Mouse (Mus musculus) CH12.LX (cell line): Measurements from ENCODE around the gene Fam178b. TPM values are rescaled to one million over a fixed set of nuclear protein-coding genes. Genes with fewer than 3 reads are reported as not detected.
A peak's percentile ranks its signal among the peaks of the same experiment; 100 is the strongest.

Source experiments
- DNase-seq: peaks from one replicate; pipeline ENCODE4 v3.0.0-alpha.2; 2013; ENCODE audit errors: extremely low read depth
- H3K27ac ChIP-seq: 2 replicates; pipeline ENCODE4 v1.5.1; 2012; ENCODE audit warnings: low read depth, mild to moderate bottlenecking, control low read depth, moderate library complexity; ENCODE audit not compliant: insufficient read depth
- H3K27me3 ChIP-seq: replicated peaks from 2 replicates; pipeline ENCODE3; 2012; ENCODE audit warnings: inconsistent platforms
- H3K36me3 ChIP-seq, 2 experiments: replicated peaks in 1 of 2; 2 replicates each; pipeline versions ENCODE3 to v1.6.1; 2012; ENCODE audit warnings: inconsistent platforms in 1 of 2, low read length in 1 of 2, mild to moderate bottlenecking in 1 of 2, mixed read lengths in 1 of 2, moderate library complexity in 1 of 2; ENCODE audit not compliant: control insufficient read depth in 1 of 2, insufficient read depth in 1 of 2
- H3K4me1 ChIP-seq, 2 experiments: 2 replicates each; pipeline ENCODE4 v1.6.1; 2012; ENCODE audit warnings: inconsistent platforms in 1 of 2, moderate library complexity in 1 of 2; ENCODE audit not compliant: insufficient read depth in 2 of 2, control insufficient read depth in 1 of 2
- H3K4me2 ChIP-seq: 2 replicates; pipeline ENCODE4 v1.6.1; 2012; ENCODE audit warnings: low read depth, mild to moderate bottlenecking, control low read depth; ENCODE audit not compliant: poor library complexity, insufficient read depth, severe bottlenecking
- H3K4me3 ChIP-seq, 3 experiments: fragments of 150-350 bp in 1 of 3; sonication (generic) in 1 of 3; replicated peaks in 1 of 3; 2 replicates each; pipeline versions ENCODE3 to v1.5.1; 2011 to 2012; ENCODE audit warnings: low read depth in 2 of 3, low read length in 2 of 3, mild to moderate bottlenecking in 2 of 3, moderate library complexity in 2 of 3, control low read depth in 1 of 3, improper control_type of control experiment in 1 of 3, inconsistent platforms in 1 of 3, mixed read lengths in 1 of 3; ENCODE audit not compliant: poor library complexity in 1 of 3
- H3K79me2 ChIP-seq: replicated peaks from 2 replicates; pipeline ENCODE4 v1.6.1; 2012; ENCODE audit warnings: mild to moderate bottlenecking, moderate library complexity; ENCODE audit not compliant: control insufficient read depth, poor library complexity, insufficient read depth, severe bottlenecking; ENCODE audit errors: extremely low read depth
- H3K9ac ChIP-seq: 2 replicates; pipeline ENCODE4 v1.6.1; 2012; ENCODE audit warnings: low read depth, mild to moderate bottlenecking, control low read depth, moderate library complexity; ENCODE audit not compliant: insufficient read depth
- H3K9me3 ChIP-seq: replicated peaks from 2 replicates; pipeline ENCODE3; 2012; ENCODE audit warnings: low read length, inconsistent platforms, mixed read lengths
- CHD2 ChIP-seq: IDR thresholded peaks from 2 replicates; pipeline ENCODE4 v1.6.1; 2011; ENCODE audit warnings: low read length, improper control_type of control experiment
- CTCF ChIP-seq, 2 experiments: IDR thresholded peaks in 1 of 2; conservative IDR thresholded peaks in 1 of 2; 2 replicates each; pipeline ENCODE4 v1.5.1; 2011 to 2012; ENCODE audit warnings: low read depth in 2 of 2, low read length in 2 of 2, improper control_type of control experiment in 1 of 2, inconsistent platforms in 1 of 2, mild to moderate bottlenecking in 1 of 2, moderate library complexity in 1 of 2
- ELF1 ChIP-seq: IDR thresholded peaks from 2 replicates; pipeline ENCODE4 v1.6.1; 2014; ENCODE audit warnings: low read depth, mild to moderate bottlenecking, inconsistent platforms, low read length, improper control_type of control experiment
- GABPA ChIP-seq: IDR thresholded peaks from 2 replicates; pipeline ENCODE4 v1.6.1; 2012; ENCODE audit warnings: low read depth, low read length, improper control_type of control experiment, inconsistent platforms; ENCODE audit not compliant: insufficient replicate concordance
- JUN ChIP-seq: IDR thresholded peaks from 2 replicates; pipeline ENCODE4 v1.6.1; 2011; ENCODE audit warnings: low read depth, mild to moderate bottlenecking, low read length, improper control_type of control experiment, moderate library complexity; ENCODE audit not compliant: insufficient read depth
- JUND ChIP-seq: conservative IDR thresholded peaks from 2 replicates; pipeline ENCODE4 v1.6.1; 2011; ENCODE audit warnings: low read depth, low read length, improper control_type of control experiment
- MEF2A ChIP-seq: IDR thresholded peaks from 2 replicates; pipeline ENCODE4 v1.6.1; 2014; ENCODE audit warnings: low read depth, mild to moderate bottlenecking, inconsistent platforms, low read length, improper control_type of control experiment, borderline replicate concordance
- MXI1 ChIP-seq: IDR thresholded peaks from 2 replicates; pipeline ENCODE4 v1.6.1; 2011; ENCODE audit warnings: mild to moderate bottlenecking, low read depth, low read length, improper control_type of control experiment
- NELFE ChIP-seq: IDR thresholded peaks from 2 replicates; pipeline ENCODE4 v1.6.1; 2011; ENCODE audit warnings: low read depth, low read length, improper control_type of control experiment
- PAX5 ChIP-seq: IDR thresholded peaks from 2 replicates; pipeline ENCODE4 v1.6.1; 2012; ENCODE audit warnings: low read length, inconsistent platforms, mixed read lengths
- POLR2A ChIP-seq: IDR thresholded peaks from 2 replicates; pipeline ENCODE4 v1.6.1; 2011; ENCODE audit warnings: low read depth, mild to moderate bottlenecking, improper control_type of control experiment, low read length
- POLR2AphosphoS2 ChIP-seq: IDR thresholded peaks from 2 replicates; pipeline ENCODE4 v1.6.1; 2011; ENCODE audit warnings: low read depth, low read length, improper control_type of control experiment
- RAD21 ChIP-seq: IDR thresholded peaks from 2 replicates; pipeline ENCODE4 v1.6.1; 2011; ENCODE audit warnings: low read depth, mild to moderate bottlenecking, low read length, improper control_type of control experiment, moderate library complexity
- RCOR1 ChIP-seq: conservative IDR thresholded peaks from 2 replicates; pipeline ENCODE4 v1.6.1; 2012; ENCODE audit warnings: low read depth, mild to moderate bottlenecking, inconsistent platforms, low read length, improper control_type of control experiment
- SIN3A ChIP-seq: IDR thresholded peaks from 2 replicates; pipeline ENCODE4 v1.6.1; 2012; ENCODE audit warnings: low read length, improper control_type of control experiment, inconsistent platforms
- SMC3 ChIP-seq: IDR thresholded peaks from 2 replicates; pipeline ENCODE4 v1.6.1; 2011; ENCODE audit warnings: low read depth, low read length, improper control_type of control experiment
- TBP ChIP-seq: conservative IDR thresholded peaks from 2 replicates; pipeline ENCODE4 v1.6.1; 2011; ENCODE audit warnings: low read depth, low read length, improper control_type of control experiment
- TCF12 ChIP-seq: IDR thresholded peaks from 2 replicates; pipeline ENCODE4 v1.6.1; 2014; ENCODE audit warnings: low read depth, mild to moderate bottlenecking, inconsistent platforms, low read length, improper control_type of control experiment
- USF1 ChIP-seq: IDR thresholded peaks from 2 replicates; pipeline ENCODE4 v1.6.1; 2014; ENCODE audit warnings: low read depth, mild to moderate bottlenecking, inconsistent platforms, low read length, improper control_type of control experiment
- USF2 ChIP-seq: conservative IDR thresholded peaks from 2 replicates; pipeline ENCODE4 v1.6.1; 2011; ENCODE audit warnings: low read depth, low read length, improper control_type of control experiment
- ZKSCAN1 ChIP-seq: IDR thresholded peaks from 2 replicates; pipeline ENCODE4 v1.6.1; 2012; ENCODE audit warnings: low read depth, inconsistent platforms, low read length, improper control_type of control experiment, borderline replicate concordance
- dilution Hi-C: fragments of 300-500 bp; cut with MboI; formaldehyde crosslinking; loops from 2 replicates; pipeline ENCODE4 v1.14.3; 2020; ENCODE audit warnings: low sequenced_read_pairs; ENCODE audit not compliant: extremely low pct_unique_long_range_greater_than_20kb, extremely low pct_ligation_motif_present
- in situ Hi-C: fragments of 300-500 bp; cut with MboI; formaldehyde crosslinking; loops from 3 replicates; pipeline ENCODE4 v1.14.3; 2019; ENCODE audit warnings: low sequenced_read_pairs, low pct_ligation_motif_present, low pct_unique_long_range_greater_than_20kb, mixed read lengths
- polyA plus RNA-seq: library from polyadenylated mRNA; unstranded; fragments of >175 nt; gene quantifications from 2 replicates; pipeline ENCODE4 v1.2.1, GENCODE M21; 2012; ENCODE audit warnings: low read depth; ENCODE audit not compliant: insufficient read length
- total RNA-seq, 2 experiments: library from RNA; depleted of rRNA; stranded (reverse); fragments of 300-350 nt in 1 of 2; fragments of >200 nt in 1 of 2; gene quantifications; 2 replicates each; pipeline ENCODE4 v1.2.3; 2012 to 2014

Gene Fam178b
- total and polyA plus RNA-seq, 3 experiments, result 0.50 TPM; not detected in 2

DNA sequence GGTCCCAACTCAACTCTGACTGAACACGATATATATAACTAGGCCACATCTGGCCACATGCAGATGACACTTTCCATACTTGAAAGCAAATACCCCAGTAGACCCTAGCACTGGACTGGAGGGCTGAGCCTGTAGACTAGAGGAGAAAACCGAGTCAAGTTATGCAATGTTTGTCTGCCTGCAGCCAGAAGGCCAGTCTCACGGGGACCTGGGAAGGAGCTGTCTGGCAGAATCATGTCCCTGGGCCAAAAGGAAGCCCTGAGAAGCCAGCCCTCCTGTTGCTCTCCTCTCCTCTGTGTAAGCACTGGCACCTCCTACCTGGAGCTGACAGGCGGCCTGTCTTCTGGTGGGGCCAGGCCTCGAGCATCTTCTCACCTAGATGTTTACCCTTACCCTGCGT, 107.6 kb downstream of the Fam178b start:
- Histone ChIP-seq H3K4me1 (peaks cover 2 to 23% of the 10 kb centered on the region in 2 experiments; a peak in 3 of 4 replicates), H3K27ac (no peak overlapping the region), H3K36me3 (no peaks in the 10 kb centered on the region), H3K9ac (no peak overlapping the region), H3K4me3 (no peak overlapping the region), H3K79me2 (no peaks in the 10 kb centered on the region), H3K4me2 (no peak overlapping the region), H3K9me3 (no peaks in the 10 kb centered on the region), H3K27me3 (no peaks in the 10 kb centered on the region)
- DNase-seq, result no peak
- in situ Hi-C loops (no loop called here), dilution Hi-C loops (no loop called here)
- TF ChIP-seq GABPA (no peak), TCF12 (no peak), SMC3 (no peak), TBP (no peak), POLR2AphosphoS2 (no peak), RAD21 (no peak), CTCF (conservative IDR thresholded peaks at IDR 0.05 in 1 of 2, IDR thresholded peaks at IDR 0.05 in 1 of 2; ENCODE audit: low read depth in 2 of 2, low read length in 2 of 2) (no peak)

DNA sequence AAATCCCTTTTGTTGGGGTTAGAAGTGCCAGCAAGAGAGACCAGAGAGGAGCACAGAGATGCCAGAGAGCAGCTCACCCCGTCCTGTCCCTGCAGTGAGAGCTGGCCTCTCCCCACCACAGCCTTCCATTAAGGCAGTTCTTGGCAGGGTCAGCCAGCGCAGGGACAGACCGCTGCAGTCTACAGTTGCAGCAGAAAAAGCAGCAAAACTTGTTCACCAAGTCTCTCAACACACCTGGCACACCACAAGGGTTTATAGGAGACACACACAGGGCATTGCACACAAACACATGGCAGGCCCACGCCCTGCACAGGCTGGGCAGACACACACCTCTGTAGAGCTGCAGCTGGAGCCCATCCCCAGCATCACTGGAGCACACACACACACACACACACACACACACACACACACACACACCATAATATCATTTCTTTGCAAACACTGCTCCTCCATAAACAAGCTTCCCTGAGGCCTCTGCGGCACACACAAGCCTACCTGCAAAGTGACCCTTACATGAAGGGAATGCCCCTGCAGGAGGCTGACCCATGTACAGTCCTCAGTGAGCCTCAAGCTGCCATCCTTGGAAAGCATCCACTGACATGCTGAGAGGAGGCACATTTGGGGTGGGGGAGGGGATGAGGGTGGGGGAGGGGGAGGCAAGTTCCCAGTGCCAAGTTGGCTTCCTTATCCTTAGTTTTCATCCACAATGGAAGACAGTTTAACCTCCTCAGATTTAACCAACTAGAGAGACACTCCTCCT, 108.6 kb downstream of the Fam178b start:
- Histone ChIP-seq H3K4me2 (no peak overlapping the region), H3K9me3 (no peaks in the 10 kb centered on the region), H3K27me3 (no peaks in the 10 kb centered on the region), H3K36me3 (no peaks in the 10 kb centered on the region), H3K27ac (no peak overlapping the region), H3K79me2 (no peaks in the 10 kb centered on the region), H3K9ac (no peak overlapping the region), H3K4me1 (peaks cover 2 to 21% of the 10 kb centered on the region in 2 experiments; a peak in 3 of 4 replicates), H3K4me3 (no peak overlapping the region)
- in situ Hi-C loops (no loop called here), dilution Hi-C loops (no loop called here)
- no peak for DNase-seq
- no peak for TF ChIP-seq PAX5
- TF ChIP-seq CHD2, result 0 out of 2 replicates have a peak, but pooled peaks have one; percentile 41
- TF ChIP-seq ELF1, result no peak
- TF ChIP-seq SMC3, result no peak
- no peak for TF ChIP-seq ZKSCAN1

DNA sequence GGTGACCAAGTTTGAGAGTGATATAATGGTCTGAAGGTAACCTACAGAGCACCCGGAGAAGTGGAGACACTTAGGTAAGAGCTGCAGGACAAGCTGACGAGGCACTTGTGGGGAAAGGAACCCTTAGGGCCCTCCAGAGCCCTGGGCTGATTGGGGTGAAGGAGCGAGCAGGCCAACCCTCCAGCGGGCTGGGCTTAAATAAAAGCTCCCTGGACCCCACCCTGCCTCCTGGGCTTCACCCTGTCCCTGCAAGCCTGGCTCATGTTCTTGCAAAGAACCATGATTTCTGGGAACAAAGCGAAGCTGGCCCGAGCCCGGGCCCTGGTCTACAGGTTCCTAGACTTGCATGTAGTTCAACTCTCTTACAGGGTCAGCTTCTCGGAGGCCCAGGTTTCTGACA, 109.5 kb downstream of the Fam178b start:
- no peak for TF ChIP-seq GABPA
- TF ChIP-seq JUND, result no peak
- TF ChIP-seq SMC3, result no peak
- no peak for TF ChIP-seq MXI1
- TF ChIP-seq POLR2A, result no peak
- TF ChIP-seq MEF2A, result no peak
- no peak for TF ChIP-seq USF1
- TF ChIP-seq SIN3A, result no peak
- no peak for TF ChIP-seq JUN
- no peak for TF ChIP-seq TBP
- TF ChIP-seq USF2, result no peak
- no peak for TF ChIP-seq NELFE
- TF ChIP-seq RCOR1, result no peak

More for the DNA sequence above, 109.5 kb downstream of the Fam178b start:
- H3K27ac ChIP-seq, result no peak overlapping the region
- peaks cover 2 to 26% of the 10 kb centered on the region in 2 experiments; a peak in 3 of 4 replicates for H3K4me1 ChIP-seq
- H3K9ac ChIP-seq, result no peak overlapping the region
- no peaks in the 10 kb centered on the region for H3K9me3 ChIP-seq
- no peaks in the 10 kb centered on the region for H3K27me3 ChIP-seq
- in situ Hi-C loops, result no loop called here
- H3K4me3 ChIP-seq, result no peak overlapping the region
- DNase-seq, result no peak
- no peaks in the 10 kb centered on the region for H3K79me2 ChIP-seq
- no peaks in the 10 kb centered on the region for H3K36me3 ChIP-seq
- dilution Hi-C loops, result no loop called here
- H3K4me2 ChIP-seq, result no peak overlapping the region
